Mouse (Mus musculus): ENCODE data around the gene Tfap2b. TPM values are rescaled to one million over a fixed set of nuclear protein-coding genes. Genes with fewer than 3 reads are reported as not detected.

Tfap2b gene
- polyA plus RNA-seq, 1 experiment from 2014 or later = not detected

- Histone ChIP-seq H3K27me3 (ENCODE audit: control insufficient read depth, insufficient read depth, low read depth, low read length) (peaks cover 26% of the 10 kb centered on the region), H3K9me3 (replicated peaks; ENCODE audit: control insufficient read depth, low read length) (no peaks in the 10 kb centered on the region), H3K36me3 (ENCODE audit: control insufficient read depth, insufficient read depth) (no peaks in the 10 kb centered on the region), H3K27ac (ENCODE audit: low read length) (no peak overlapping the region), H3K4me1 (ENCODE audit: control insufficient read depth, low read depth, low read length) (no peaks in the 10 kb centered on the region), H3K4me3 (ENCODE audit: low read depth, low read length) (no peak overlapping the region), H3K9ac (ENCODE audit: low read depth, low read length) (no peak overlapping the region), H3K4me2 (ENCODE audit: low read depth, low read length) (no peak overlapping the region)
- ATAC-seq (ENCODE audit: low read depth) = no peak
- 2% methylated on average over 8 of the region's 8 CpGs for WGBS (ENCODE audit: insufficient replicate concordance)
Measured at GRCm38 (mm10) chr1:19226699-19227098, 18.0 kb downstream of the Tfap2b start.

GRCm38 (mm10) chr1:19230926-19231573 lies 22.3 kb downstream of the Tfap2b start:
- Histone ChIP-seq H3K9ac (ENCODE audit: low read depth, low read length) (no peak overlapping the region), H3K4me3 (ENCODE audit: low read depth, low read length) (no peak overlapping the region), H3K27ac (ENCODE audit: low read length) (no peak overlapping the region), H3K4me1 (ENCODE audit: control insufficient read depth, low read depth, low read length) (no peaks in the 10 kb centered on the region), H3K36me3 (ENCODE audit: control insufficient read depth, insufficient read depth) (no peaks in the 10 kb centered on the region), H3K9me3 (replicated peaks; ENCODE audit: control insufficient read depth, low read length) (no peaks in the 10 kb centered on the region), H3K4me2 (ENCODE audit: low read depth, low read length) (no peak overlapping the region), H3K27me3 (ENCODE audit: control insufficient read depth, insufficient read depth, low read depth, low read length) (peaks cover 40% of the 10 kb centered on the region)
- WGBS (ENCODE audit: insufficient replicate concordance) = under 1% methylated on average over 16 of the region's 16 CpGs
- ATAC-seq (ENCODE audit: low read depth) = no peak

DNA sequence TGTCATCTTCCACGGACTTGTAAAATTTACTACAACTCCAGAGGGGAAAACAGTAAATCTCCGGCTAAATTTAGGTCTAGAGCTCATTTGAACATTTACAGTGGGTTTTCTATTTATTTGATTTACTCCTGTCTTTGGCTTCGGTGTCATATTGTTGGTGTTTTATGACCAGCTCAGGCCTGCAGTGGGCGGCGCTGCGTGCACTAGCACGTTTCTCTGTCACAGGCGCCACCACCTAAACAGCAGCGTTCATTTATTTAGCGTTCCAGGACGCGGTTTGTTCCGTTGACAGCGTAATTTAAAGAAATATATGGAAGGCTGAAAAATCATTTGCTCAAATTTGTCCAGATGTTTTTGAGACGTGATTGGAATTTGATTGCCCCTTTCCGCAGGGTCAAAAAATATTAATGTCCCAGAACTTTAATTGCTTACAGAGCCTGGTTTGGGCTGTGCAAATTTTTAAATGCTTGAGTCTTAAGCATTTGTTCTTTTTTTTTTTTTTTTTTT lies 22.9 kb downstream of the Tfap2b start:
- no peak overlapping the region for H3K4me3 ChIP-seq (ENCODE audit: low read depth, low read length)
- peaks cover 45% of the 10 kb centered on the region for H3K27me3 ChIP-seq (ENCODE audit: control insufficient read depth, insufficient read depth, low read depth, low read length)
- 3% methylated on average over 16 of the region's 16 CpGs for WGBS (ENCODE audit: insufficient replicate concordance)
- H3K36me3 ChIP-seq (ENCODE audit: control insufficient read depth, insufficient read depth) = no peaks in the 10 kb centered on the region
- no peak for ATAC-seq (ENCODE audit: low read depth)
- no peaks in the 10 kb centered on the region for H3K9me3 ChIP-seq (replicated peaks; ENCODE audit: control insufficient read depth, low read length)
- no peak overlapping the region for H3K9ac ChIP-seq (ENCODE audit: low read depth, low read length)
- no peak overlapping the region for H3K4me2 ChIP-seq (ENCODE audit: low read depth, low read length)
- H3K4me1 ChIP-seq (ENCODE audit: control insufficient read depth, low read depth, low read length) = no peaks in the 10 kb centered on the region
- H3K27ac ChIP-seq (ENCODE audit: low read length) = no peak overlapping the region

DNA sequence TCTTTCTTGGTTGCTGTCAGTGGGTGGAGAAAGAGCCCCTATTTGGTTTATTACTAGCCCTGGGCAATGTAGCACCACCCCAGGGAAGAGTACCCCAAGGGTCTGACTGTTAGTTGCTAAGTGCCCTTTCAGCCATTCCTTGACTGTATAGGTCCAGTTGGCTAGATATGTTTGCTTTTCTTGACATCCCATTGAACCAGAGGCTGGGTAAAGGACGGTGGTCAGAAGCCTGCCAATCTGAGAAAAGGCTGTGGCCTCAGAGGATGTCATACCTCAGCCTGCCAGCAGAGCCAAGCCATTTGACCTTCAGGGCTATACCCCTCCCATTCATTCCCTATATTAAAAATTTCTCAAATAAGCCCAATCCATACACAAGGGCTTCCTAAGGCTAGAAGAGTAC lies 24.0 kb downstream of the Tfap2b start:
- Histone ChIP-seq H3K4me1 (ENCODE audit: control insufficient read depth, low read depth, low read length) (no peaks in the 10 kb centered on the region), H3K4me3 (ENCODE audit: low read depth, low read length) (no peak overlapping the region), H3K9ac (ENCODE audit: low read depth, low read length) (no peak overlapping the region), H3K4me2 (ENCODE audit: low read depth, low read length) (no peak overlapping the region), H3K36me3 (ENCODE audit: control insufficient read depth, insufficient read depth) (no peaks in the 10 kb centered on the region), H3K9me3 (replicated peaks; ENCODE audit: control insufficient read depth, low read length) (no peaks in the 10 kb centered on the region), H3K27ac (ENCODE audit: low read length) (no peak overlapping the region), H3K27me3 (ENCODE audit: control insufficient read depth, insufficient read depth, low read depth, low read length) (peaks cover 51% of the 10 kb centered on the region)
- WGBS (ENCODE audit: insufficient replicate concordance) = 0% methylated on average over 1 of the region's 1 CpGs
- no peak for ATAC-seq (ENCODE audit: low read depth)

- Histone ChIP-seq H3K36me3 (ENCODE audit: control insufficient read depth, insufficient read depth) (no peaks in the 10 kb centered on the region), H3K27ac (ENCODE audit: low read length) (no peak overlapping the region), H3K27me3 (ENCODE audit: control insufficient read depth, insufficient read depth, low read depth, low read length) (peaks cover 53% of the 10 kb centered on the region), H3K9me3 (replicated peaks; ENCODE audit: control insufficient read depth, low read length) (no peaks in the 10 kb centered on the region), H3K4me1 (ENCODE audit: control insufficient read depth, low read depth, low read length) (no peaks in the 10 kb centered on the region), H3K9ac (ENCODE audit: low read depth, low read length) (no peak overlapping the region), H3K4me3 (ENCODE audit: low read depth, low read length) (no peak overlapping the region), H3K4me2 (ENCODE audit: low read depth, low read length) (no peak overlapping the region)
- WGBS (ENCODE audit: insufficient replicate concordance) = 4% methylated on average over 19 of the region's 19 CpGs
- no peak for ATAC-seq (ENCODE audit: low read depth)
Measured at GRCm38 (mm10) chr1:19233857-19234256, 25.1 kb downstream of the Tfap2b start.

DNA sequence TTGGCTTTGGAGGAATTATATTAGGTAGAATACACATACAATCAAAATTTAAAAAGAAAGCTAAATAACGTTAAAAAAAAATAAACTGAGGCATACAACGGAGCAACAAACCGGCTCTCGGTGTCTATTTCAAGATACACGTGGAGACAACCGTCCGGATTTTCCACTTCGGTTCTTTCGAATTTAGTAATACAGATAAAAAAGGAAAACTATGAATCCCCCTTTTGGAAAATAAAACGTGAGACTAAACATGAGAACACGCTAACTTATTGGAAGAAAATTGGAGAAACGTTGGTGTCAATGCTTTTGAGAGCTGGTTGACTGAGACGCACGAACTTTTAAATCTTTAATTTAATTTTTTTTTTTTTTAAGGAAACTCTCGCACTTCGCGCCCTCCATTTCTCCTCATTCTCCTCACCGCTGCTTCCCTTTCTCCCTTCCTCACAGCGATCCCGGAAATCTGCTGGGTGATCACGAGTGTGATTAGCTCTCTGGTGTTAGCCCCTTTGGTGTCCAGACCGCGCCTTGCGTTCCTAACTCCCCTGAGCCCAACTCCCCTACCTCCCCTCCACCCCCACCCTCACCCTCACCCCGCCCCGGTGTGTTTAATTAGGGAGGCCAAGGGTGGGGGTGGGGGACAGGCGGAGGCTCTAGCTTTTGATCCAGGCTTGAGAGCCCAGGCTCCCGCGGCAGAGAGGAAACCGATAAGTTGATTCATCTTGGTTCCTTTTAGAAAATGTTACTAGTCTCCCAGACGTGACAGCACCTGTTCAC lies 25.9 kb downstream of the Tfap2b start:
- Histone ChIP-seq H3K4me2 (ENCODE audit: low read depth, low read length) (no peak overlapping the region), H3K4me3 (ENCODE audit: low read depth, low read length) (no peak overlapping the region), H3K9me3 (replicated peaks; ENCODE audit: control insufficient read depth, low read length) (no peaks in the 10 kb centered on the region), H3K36me3 (ENCODE audit: control insufficient read depth, insufficient read depth) (no peaks in the 10 kb centered on the region), H3K27me3 (ENCODE audit: control insufficient read depth, insufficient read depth, low read depth, low read length) (peaks cover 53% of the 10 kb centered on the region), H3K4me1 (ENCODE audit: control insufficient read depth, low read depth, low read length) (no peaks in the 10 kb centered on the region), H3K9ac (ENCODE audit: low read depth, low read length) (no peak overlapping the region), H3K27ac (ENCODE audit: low read length) (no peak overlapping the region)
- no peak for ATAC-seq (ENCODE audit: low read depth)
- 2% methylated on average over 31 of the region's 31 CpGs for WGBS (ENCODE audit: insufficient replicate concordance)

GRCm38 (mm10) chr1:19236051-19236450 lies 27.3 kb downstream of the Tfap2b start:
- 2% methylated on average over 5 of the region's 5 CpGs for WGBS (ENCODE audit: insufficient replicate concordance)
- H3K27ac ChIP-seq (ENCODE audit: low read length) = no peak overlapping the region
- H3K4me1 ChIP-seq (ENCODE audit: control insufficient read depth, low read depth, low read length) = no peaks in the 10 kb centered on the region
- H3K27me3 ChIP-seq (ENCODE audit: control insufficient read depth, insufficient read depth, low read depth, low read length) = peaks cover 58% of the 10 kb centered on the region
- H3K4me2 ChIP-seq (ENCODE audit: low read depth, low read length) = no peak overlapping the region
- no peaks in the 10 kb centered on the region for H3K9me3 ChIP-seq (replicated peaks; ENCODE audit: control insufficient read depth, low read length)
- no peak for ATAC-seq (ENCODE audit: low read depth)
- no peak overlapping the region for H3K4me3 ChIP-seq (ENCODE audit: low read depth, low read length)
- no peak overlapping the region for H3K9ac ChIP-seq (ENCODE audit: low read depth, low read length)
- no peaks in the 10 kb centered on the region for H3K36me3 ChIP-seq (ENCODE audit: control insufficient read depth, insufficient read depth)

DNA sequence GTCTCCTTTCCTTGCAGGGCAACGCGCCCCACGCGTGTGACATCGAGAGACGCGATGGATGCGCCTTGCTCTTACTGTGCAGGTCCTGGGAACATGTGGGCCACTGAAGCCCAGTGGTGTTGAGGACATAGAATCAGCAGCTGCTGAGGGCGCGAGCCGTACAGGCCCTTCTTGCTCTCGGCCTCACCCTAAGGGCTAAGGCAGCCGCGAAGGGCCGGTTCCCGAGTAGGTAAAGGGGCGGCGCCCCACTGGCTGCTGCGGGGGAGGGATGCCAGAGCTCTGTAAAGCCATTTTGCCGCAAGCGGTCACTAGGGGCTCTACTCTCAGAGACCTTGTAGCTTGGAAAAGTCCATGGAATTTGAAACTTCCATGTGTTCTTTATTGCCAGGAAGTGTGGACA lies 27.9 kb downstream of the Tfap2b start:
- 1% methylated on average over 21 of the region's 21 CpGs for WGBS (ENCODE audit: insufficient replicate concordance)
- Histone ChIP-seq H3K36me3 (ENCODE audit: control insufficient read depth, insufficient read depth) (no peaks in the 10 kb centered on the region), H3K4me1 (ENCODE audit: control insufficient read depth, low read depth, low read length) (no peaks in the 10 kb centered on the region), H3K27ac (ENCODE audit: low read length) (no peak overlapping the region), H3K9ac (ENCODE audit: low read depth, low read length) (no peak overlapping the region), H3K9me3 (replicated peaks; ENCODE audit: control insufficient read depth, low read length) (no peaks in the 10 kb centered on the region), H3K4me3 (ENCODE audit: low read depth, low read length) (no peak overlapping the region), H3K27me3 (ENCODE audit: control insufficient read depth, insufficient read depth, low read depth, low read length) (peaks cover 59% of the 10 kb centered on the region), H3K4me2 (ENCODE audit: low read depth, low read length) (no peak overlapping the region)
- no peak for ATAC-seq (ENCODE audit: low read depth)

DNA sequence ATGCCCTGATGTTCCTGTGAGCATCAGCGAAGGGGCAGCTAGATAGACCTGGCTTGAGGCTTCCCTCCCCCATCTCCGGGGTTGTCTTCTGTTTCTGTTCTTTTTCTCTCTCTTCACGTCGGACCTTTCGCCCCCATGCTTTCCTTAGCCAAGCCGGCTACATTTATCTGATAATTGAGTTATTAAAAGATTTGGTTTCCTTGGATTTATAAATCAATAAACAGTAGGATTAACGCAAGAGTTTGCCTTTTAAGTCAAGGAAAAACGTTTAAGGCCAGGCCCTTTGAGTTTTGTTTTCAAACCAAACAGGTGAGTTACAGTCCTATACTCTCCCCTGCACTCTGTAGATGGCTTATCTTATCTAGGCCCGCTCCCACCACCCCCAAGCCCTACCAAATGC lies 28.3 kb downstream of the Tfap2b start:
- Histone ChIP-seq H3K4me1 (ENCODE audit: control insufficient read depth, low read depth, low read length) (no peaks in the 10 kb centered on the region), H3K4me2 (ENCODE audit: low read depth, low read length) (no peak overlapping the region), H3K9ac (ENCODE audit: low read depth, low read length) (no peak overlapping the region), H3K36me3 (ENCODE audit: control insufficient read depth, insufficient read depth) (no peaks in the 10 kb centered on the region), H3K4me3 (ENCODE audit: low read depth, low read length) (no peak overlapping the region), H3K27ac (ENCODE audit: low read length) (no peak overlapping the region), H3K9me3 (replicated peaks; ENCODE audit: control insufficient read depth, low read length) (no peaks in the 10 kb centered on the region), H3K27me3 (ENCODE audit: control insufficient read depth, insufficient read depth, low read depth, low read length) (peaks cover 58% of the 10 kb centered on the region)
- WGBS (ENCODE audit: insufficient replicate concordance) = 3% methylated on average over 9 of the region's 9 CpGs
- no peak for ATAC-seq (ENCODE audit: low read depth)

All from liver, embryonic 16.5 days (tissue).